Mouse (Mus musculus) cerebellum, postnatal 36 days (tissue): Measurements from ENCODE around the gene Olfr312.
"Not testable (repeated sequence)": the region's sequence is repeated elsewhere in the genome, so short reads cannot be mapped to it uniquely, and the experiment has no call there.

Experiments used
- DNase-seq, 2 experiments: peaks; one replicate each; pipeline ENCODE4 v3.0.0; 2021 to 2022; ENCODE audit warnings: mixed read lengths in 2 of 2

The Olfr312 gene

DNA sequence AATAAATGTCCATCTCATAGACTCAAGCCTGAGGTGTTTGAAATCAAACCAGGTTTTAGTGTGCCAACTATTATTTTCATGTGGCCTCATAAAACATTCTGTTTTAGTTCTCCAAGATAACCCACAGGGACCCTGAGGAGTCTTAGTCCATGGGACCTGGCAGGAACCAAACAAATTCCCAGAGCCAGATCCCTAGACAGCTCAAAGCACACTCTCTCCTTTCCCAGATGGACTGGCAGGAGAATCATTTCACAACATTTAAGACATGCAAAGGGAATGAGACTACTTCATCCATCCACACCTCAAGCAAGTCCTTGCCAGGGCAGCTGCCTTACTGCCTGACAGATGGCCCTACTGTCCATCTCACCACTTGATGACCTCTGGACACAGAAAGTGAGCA is at the start of gene Olfr312:
Gene Olfr312 (plus strand): TSS at position 301 of the 400 bp plus-strand sequence.
- DNase-seq, result not testable (repeated sequence)

DNA sequence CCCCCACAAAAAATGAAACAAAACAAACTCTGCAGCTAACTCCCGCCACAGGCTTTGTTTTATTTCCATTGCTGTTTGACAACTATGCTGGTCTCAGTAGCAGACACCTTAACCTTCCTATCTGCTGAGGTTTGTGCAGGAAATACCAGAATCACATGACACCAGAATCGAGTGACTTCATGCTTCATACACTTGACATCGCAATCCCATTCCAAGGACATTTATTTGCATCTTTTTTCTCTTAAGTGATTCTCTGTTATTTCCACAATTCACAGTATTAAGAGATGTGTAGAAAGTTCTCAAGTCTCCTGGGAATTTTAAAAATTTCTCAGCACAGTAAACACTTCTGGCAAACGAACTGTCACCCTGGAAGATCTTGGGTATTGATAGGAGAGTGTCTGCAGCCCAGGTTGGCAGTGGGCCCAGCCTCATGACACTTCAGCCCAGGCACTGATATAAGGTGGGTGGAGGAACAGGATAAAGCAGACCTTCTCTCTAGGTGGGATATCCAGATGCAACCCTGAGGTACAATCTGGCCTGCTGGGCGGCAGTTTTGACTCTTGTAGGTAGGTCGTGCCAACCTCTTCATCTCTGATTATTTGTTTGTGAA is 46.5 kb upstream of the Olfr312 start, which contains the start of gene Olfr314:
Gene Olfr314 (plus strand): TSS at position 473 of the 610 bp plus-strand sequence.
- DNase-seq, result no peak

DNA sequence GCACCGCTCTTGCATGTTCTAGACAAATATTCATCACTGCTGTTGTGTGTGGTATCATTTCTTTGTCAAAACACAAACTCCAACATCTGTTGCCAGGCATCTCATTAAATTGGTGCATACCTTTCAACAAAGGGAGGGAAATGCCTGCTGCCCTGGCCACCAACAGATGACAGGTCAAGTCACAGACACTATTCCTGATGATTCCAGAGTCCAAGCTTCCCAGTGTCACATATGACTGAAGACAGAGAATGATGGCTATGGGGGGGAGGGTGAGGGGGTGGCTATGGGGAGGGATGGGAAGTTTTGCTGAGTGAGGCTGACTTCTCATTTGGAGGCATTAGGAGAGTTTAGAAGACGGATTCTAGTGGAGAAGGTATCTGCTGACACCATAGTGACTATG is 44.9 kb upstream of the Olfr312 start:
- DNase-seq, result no peak

DNA sequence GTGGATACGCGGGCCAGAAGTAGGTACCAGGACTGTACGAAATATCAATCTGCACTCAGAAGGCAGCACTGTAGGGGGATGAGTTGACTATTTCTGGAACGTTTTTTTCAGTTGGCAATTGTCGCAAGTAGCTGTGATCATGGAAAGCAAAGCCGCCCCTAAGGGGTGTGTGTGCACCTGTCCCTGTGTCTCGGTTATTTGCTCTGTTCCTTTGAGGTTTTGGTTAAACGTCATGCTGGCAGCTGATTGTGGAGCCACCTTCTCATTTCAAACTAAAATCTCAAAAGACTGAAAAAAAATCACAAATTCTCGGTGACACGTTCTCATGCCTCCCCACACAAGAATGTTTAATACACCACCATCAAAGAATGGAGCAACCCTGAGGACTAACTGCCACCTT is 41.4 kb upstream of the Olfr312 start:
- no peak for DNase-seq

DNA sequence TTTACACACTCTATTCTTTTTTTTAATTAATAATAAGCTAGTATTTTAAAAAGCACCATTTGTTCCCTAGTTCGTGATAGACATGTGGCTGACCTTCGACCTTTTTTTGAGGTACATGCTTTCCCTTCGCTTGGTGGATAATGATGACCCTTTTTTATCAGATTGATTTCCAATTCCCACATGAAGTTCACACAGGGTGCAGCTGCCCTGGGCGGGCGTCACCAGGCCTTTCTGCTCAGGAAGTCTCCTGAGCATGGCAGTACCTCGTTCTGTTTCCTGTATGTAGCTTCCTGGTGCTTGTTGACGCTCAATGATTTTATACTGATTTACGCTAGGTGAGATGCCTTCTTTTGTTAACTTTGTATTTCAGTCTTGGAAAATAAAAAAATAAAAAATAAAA is 40.7 kb upstream of the Olfr312 start:
- no peak for DNase-seq

DNA sequence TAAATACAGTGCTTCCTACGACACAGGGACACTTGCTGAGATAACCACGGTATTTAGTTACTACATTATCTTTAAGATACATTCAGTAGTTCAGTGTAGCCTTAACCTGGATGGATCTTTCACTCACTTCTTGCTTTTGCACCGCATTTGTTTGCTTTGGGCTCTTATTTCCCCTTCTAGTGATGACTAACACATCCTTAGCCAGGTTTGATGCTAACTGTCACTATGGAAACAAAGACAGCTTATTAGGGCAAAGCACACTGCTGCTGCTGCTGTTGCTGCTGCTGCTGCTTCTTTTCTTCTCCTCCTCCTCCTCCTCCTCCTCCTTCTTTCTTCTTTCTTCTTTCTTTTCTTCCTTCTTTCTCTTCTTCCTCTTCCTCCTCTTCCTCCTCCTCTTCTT is 39.5 kb upstream of the Olfr312 start:
- DNase-seq, result no peak

DNA sequence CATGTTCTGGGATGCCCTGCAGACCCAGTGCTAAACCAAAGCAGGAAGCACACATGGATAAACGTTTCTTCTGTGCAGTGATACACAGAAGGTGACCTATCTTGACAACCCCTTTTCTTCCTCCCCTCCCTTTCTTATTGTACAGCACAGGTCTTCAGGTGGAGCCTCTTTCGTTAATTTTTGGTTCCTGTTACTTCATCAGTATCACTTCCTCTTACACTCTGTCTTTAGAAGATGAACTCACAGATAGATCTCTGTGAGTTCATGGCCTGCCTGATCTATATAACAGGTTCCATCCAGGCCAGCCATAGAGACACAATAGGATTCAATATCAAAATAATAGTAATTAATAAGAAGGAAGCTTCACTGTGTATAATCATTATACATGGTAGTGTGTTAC is 39.0 kb upstream of the Olfr312 start:
- DNase-seq, result no peak

DNA sequence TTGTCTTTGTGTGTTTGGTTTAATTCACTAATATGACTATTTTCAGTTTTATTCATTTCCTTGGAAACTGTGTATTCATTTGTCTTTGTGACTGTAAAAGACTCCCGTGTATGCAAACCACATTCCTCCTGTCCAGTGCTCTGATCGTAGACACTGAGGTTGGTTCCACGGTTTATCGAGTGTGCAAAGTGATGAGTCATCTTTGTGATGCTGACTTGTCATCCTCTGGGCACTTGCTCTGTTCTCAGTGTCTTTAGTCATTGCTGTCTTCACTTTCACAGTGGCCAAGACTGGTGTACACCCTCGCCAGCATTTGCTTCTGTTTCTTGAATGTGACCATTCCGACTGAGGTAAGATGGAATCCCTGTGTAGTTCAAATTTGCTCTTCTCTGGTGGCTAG is 38.4 kb upstream of the Olfr312 start:
- DNase-seq, result no peak

DNA sequence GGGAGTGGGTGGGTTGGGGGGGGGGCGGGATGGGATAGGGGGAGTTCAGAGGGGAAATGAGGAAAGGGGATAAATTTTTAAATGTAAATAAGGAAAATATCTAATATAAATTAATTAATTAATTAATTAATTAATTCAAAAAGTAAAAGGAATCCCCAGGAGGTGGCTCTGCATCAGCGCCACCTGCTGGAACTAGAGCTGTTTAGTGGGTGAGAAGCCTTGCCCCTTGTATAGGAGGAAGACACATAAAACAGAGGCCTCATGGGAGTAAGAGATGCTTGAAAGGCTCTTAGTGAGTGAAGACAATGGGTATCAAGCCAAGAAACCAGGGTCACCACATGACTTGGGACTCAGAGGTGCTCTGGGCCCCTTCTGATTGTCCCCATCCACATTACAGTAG is 33.2 kb upstream of the Olfr312 start:
- no peak for DNase-seq

DNA sequence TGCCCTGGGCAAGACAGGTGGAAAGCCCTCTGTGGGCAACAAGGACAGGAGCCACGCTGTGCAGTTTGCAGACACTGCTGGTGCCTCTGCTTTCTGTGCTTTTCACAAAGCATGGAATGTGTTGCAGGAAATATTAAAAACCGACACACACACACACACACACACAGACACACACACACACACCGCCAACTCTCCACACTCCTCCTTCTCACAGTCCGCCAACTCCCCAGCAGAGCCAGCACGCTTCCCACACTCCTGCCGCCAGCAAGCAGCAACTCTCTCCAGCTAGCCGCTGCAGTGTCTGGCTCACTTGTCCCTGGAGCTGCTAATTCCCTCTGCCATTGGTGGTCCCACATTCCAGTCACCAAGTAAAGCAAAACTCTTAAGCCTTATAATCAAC is 32.2 kb upstream of the Olfr312 start:
- DNase-seq, result no peak

DNA sequence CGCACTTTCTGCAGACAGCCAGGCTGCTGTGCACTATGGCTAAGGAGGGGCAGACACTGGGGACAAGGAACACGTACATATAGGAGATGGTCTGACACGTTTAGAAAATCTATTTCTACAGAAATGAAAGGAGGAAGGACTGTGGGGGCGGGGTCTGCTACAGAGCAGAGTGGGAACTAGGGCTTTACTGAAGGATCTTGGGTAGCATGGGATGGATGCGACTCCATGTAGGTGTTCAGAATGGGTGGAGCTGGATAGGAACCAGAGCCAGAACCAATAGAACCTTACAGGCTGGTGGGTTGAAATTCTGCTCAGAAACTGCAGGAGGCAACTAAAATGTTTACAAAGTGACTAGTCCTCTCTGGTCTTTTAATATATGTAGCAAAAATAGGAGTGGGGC is 29.3 kb upstream of the Olfr312 start:
- DNase-seq, result no peak

DNA sequence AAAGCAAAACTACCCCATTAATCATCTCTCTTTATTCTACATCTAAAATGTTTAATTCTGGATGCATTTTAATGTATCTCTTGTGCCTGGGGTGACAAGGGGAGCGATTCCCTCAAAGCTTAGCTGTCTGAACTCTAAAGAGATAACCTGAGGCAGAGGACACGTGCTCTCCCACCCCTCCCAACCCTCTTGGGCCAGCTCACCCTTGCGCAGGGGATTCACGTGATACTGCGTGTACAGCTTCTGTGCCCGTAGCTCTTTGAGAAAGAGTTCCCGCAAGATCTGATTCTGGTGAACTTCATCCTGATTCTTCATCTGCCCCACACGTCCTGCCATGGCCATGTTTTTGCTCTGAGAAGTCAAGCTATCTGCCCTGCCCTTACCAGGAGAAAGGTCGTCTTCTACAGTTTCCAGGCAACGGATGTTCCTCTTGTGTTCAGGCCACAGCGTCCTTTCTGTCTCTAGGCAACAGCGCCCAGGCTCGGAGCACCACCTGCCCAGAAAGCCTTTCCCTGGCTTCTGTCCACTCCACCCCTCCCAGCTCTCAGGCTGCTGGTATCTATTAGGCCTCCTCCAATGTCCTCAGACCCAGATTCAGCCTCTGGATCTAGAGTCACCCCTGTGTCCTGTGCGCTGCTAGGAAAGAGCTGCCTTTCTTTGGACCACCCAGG is 27.3 kb upstream of the Olfr312 start, which contains the start of gene Fam183b:
Gene Fam183b (minus strand): TSS at position 403 of the 671 bp plus-strand sequence.
- DNase-seq, result peak; percentile 22 to 37

DNA sequence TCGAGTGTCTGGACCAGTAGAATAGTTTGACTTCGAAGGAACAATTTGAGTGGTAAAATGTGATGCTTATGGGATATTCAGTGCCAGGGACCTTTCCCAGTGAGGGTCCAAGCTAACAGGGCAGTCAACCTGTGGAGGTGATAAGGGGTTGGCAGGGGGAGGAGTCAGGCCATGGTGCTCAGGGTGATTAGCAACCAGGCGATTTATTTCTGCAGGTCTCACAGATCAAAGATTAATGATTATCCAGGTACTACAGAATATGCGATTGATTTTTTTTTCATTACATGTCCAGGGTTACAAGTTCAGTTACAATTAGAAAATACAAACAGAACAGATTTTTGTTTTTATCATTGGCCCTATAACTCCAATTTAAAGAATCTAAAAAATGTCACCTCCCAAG is 25.2 kb upstream of the Olfr312 start:
- DNase-seq, result no peak

DNA sequence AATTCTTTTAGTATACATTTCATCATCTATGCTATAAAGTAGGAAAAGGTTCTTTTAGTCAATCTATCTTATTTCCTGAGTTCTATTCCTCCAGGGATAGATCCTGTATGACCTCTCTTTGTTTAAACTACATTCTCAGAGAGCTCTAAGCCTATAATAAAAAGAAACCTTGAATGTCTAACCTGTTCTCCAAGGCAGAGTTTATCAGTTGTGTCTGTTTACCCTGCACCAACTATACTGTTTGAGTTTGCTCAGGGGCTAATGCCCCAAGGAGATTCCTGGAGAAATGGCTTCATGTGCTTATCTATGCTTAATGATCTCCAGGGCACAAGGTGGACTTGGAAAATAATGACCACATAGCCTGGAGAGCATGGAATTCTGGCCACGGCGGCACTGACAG is 24.6 kb upstream of the Olfr312 start:
- no peak for DNase-seq

DNA sequence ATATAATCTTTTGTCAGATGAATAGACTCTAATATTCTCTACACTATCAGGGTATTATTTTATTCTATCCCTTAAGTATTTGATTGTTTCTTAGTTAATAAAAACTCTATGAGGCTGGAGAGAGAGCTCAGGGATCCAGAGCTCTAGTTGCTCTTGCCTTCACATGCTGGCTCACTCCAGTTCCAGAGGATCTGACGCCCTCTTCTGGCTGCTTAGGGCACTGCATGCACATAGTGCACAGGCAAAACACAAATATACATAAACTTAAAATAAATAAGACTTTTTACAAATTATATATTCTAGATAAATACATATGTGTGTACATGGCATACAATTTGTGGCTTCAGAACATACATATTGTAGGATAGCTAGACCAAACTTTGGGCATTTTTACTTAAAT is 17.0 kb upstream of the Olfr312 start:
- DNase-seq, result no peak

DNA sequence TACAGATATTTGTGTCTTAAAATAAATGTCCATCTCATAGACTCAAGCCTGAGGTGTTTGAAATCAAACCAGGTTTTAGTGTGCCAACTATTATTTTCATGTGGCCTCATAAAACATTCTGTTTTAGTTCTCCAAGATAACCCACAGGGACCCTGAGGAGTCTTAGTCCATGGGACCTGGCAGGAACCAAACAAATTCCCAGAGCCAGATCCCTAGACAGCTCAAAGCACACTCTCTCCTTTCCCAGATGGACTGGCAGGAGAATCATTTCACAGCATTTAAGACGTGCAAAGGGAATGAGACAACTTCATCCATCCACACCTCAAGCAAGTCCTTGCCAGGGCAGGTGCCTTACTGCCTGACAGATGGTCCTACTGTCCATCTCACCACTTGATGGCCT is 14.3 kb upstream of the Olfr312 start, which contains the start of gene Olfr313:
Gene Olfr313 (plus strand): TSS at position 301 of the 400 bp plus-strand sequence.
- not testable (repeated sequence) for DNase-seq

DNA sequence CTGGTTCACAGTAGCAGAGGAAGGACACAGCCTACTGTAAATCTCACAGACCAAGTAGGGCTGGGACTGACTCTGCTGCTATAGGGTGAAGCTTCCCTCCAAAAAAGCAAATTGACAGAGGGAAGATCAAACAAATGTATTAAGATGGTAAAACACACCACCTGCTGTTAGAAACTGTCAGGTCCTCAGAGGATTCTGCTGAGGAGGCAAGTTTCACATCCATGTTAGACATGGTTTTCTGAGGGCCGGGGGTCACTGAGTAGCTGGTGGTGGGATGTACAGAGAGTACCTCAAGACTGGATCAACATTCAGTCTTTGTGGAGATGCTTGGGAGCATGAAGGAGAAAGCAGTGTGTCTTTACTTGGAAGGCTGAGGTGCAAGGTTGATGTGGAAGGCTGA is 13.4 kb upstream of the Olfr312 start:
- DNase-seq, result no peak

DNA sequence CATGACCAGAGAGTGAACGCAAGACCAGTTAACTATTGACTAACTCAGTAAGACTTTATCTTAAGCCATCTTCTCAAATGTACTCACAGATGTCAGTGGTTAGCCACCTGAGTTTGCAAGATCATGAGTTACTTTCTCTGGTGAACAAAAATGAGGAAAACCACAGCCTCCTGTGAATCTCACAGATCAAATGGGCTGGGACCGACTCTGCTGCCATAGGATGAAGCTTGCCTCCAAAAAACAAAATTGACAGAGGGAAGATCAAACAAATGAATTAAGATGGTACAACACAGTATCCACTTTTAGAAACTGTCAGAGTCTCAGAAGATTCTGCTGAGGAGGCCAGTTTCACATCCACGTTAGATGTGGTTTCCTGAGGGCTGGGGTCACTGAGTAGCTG is 727 bp downstream of the Olfr312 start:
- DNase-seq, result no peak

DNA sequence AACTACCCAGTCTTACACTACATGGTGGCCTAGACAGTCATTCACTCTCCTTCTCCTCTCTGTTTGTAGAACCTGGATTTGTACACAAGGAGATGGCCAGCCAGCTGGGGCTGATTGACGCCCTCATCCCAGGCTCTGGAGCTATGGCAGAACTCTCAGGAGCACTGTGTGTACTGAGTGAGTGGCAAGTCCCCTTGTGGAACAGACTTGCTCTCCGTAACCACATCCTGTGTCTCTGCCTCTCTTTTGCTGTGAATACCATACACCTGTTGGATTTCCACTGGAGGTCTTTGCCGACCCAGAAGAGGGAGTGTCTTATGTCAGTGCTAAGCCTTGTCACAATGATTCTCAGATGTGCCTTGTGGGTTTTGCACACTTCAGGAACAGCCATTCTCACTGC is 3.5 kb downstream of the Olfr312 start:
- DNase-seq, result not testable (repeated sequence)

DNA sequence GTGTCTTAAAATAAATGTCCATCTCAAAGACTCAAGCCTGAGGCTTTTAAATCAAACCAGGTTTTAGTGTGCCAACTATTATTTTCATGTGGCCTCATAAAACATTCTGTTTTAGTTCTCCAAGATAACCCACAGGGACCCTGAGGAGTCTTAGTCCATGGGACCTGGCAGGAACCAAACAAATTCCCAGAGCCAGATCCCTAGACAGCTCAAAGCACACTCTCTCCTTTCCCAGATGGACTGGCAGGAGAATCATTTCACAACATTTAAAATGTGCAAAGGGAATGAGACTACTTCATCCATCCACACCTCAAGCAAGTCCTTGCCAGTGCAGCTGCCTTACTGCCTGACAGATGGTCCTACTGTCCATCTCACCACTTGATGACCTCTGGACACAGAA is 9.9 kb downstream of the Olfr312 start, which contains the start of gene Olfr311:
Gene Olfr311 (plus strand): TSS at position 301 of the 400 bp plus-strand sequence.
- DNase-seq, result not testable (repeated sequence)

DNA sequence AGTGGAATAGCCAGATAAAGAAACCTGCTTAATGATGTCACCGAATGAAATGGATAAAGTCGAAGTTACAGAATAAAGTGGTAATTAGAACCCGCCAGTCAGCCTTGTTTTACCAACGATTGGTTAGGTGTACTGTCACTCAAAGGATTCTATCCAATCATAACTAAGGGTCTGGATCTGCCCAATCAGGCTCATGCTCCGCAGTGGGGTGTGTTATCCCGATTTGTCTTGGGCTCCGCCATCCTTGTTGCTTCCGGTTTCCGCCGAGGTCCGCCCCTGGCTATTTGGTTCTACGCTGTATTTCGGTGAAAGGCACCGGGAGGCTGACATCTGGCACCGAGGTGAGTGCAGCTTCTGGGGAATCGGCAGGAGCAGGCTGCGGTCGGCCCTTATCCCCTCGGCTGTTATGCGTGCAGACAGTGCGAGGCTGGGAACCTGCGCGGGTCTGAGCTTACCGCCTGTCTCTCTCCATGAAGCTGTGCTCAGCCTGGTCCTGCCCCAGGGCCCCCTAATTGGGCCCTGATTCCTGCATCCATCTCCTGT is 18.0 kb downstream of the Olfr312 start, which contains the start of gene Gm12258:
Gene Gm12258 (plus strand): TSS at position 240 of the 543 bp plus-strand sequence.
- peak; percentile 84 to 86 for DNase-seq

DNA sequence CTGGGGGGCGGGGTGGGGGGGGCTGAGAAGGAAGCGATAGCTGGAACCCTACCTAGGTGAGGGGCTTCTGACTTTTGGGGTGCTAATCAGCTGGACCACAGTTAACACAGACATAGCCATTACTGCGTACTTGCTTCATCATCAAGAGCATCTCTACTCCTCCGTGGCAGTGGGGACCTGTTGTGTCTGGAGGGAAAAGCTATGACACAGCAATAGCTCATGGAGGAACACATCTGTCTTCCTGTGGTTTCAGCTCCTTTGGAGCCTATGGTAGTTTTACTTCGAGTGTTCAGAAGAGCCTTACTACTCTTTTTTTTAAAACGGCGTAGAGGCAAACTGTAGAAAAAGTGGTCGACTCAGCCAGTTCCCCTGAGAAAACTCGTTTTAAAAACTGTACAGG is 18.6 kb downstream of the Olfr312 start:
- DNase-seq, result no peak

DNA sequence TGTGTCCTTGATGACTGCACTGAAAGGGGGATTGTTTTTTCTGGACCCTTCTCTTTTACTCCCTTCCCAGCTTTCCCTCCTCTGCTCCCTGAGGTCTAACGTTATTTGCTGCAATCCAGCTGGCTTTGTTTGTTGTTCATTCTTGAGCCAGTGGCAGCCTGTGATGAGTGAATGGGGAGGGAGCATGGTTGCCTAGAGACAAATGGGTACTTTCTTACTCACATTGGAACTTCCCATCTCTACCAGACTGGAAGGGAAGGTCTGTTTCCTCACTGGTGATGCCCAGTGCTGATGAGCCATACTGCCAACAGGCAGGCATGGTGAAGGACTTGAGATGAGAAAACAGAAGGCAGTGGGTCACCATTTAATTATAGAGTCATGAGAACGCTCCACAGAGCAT is 20.7 kb downstream of the Olfr312 start:
- DNase-seq, result no peak

DNA sequence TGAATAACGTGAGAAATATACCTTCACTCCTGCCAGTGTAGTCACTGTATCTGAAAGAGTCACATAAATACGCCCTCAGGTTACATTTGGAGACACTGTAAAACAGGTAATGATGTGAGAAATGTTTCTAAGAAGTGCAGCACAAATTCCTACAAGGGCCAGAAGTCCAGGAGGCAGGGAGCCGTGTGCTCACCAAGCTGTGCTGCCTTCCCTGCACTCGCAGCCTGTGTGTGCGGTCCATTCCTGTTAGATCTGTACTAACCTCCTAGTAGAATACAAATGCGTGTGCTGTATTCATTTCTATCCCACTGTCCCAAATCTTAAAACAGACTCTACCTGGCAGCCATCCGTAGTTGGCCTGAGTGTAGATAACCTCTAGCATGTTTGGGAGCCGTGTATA is 31.7 kb downstream of the Olfr312 start:
- no peak for DNase-seq
